Mouse (Mus musculus): Measurements from ENCODE around the gene Plekhg1. TPM values are rescaled to one million over a fixed set of nuclear protein-coding genes. Genes with fewer than 3 reads are reported as not detected.

The Plekhg1 gene
- total RNA-seq, 2 experiments from 2014 or later = 9.3 to 10.3 TPM

DNA sequence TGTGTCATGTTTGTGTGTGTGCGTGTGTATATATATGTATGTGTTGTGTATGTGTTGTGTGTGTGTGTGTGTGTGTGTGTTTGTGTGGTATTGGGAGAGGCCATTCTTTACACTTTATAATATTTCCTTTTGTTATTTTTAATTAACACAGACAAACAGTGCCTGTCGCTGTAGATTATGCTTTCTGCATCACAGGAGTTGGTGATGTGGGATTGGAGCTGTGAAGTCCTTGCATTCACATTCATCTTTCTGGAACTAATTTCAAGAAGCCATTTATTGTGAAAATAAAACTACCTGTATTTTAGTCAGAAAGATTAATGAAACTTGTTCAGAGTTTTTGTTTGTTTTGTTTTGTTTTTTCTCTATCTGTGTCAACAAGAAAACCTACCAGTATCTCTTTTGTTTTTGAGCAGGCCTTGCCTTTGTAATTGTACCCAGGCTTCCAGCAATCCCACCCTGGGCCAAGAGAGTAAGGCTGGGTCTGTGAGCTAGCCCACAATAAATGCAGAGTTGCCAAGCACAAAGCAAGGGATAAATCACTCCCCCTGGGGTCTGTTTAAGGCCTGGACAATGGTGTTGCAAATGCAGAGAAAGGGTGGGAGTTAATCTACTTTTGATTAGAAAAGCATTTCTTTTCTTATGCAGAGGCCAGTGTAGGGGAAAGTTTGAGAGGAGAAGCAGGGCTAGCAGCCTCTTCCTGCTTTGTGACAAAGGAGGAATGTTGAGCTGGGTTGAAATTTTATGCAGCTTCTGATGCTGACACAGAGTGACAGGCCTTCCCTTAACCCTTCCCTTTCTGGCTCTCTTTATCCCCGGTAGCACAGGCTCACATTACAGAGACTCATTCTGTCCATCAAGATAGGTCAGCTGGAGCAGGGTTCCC lies 151.5 kb downstream of the Plekhg1 start:
- no peak for DNase-seq

DNA sequence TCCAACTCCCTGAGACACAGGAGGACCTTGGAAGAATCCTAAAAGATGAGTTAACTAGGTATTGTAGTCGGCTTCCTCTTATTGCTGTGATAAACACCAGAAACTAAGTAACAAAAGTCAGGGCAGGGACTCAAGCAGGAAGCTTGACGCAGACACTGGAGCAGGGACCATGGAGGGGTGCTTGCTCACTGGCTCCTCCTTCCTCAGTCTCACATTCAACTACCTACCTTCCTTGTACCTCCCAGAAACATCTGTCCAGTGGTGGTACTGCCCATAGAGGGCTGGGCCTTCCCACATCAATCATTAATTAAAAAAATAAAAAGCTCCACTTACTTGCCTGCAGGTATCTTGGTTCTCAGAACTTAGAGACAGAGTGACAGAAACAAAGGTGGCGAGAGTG lies 152.2 kb downstream of the Plekhg1 start:
- no peak for DNase-seq

DNA sequence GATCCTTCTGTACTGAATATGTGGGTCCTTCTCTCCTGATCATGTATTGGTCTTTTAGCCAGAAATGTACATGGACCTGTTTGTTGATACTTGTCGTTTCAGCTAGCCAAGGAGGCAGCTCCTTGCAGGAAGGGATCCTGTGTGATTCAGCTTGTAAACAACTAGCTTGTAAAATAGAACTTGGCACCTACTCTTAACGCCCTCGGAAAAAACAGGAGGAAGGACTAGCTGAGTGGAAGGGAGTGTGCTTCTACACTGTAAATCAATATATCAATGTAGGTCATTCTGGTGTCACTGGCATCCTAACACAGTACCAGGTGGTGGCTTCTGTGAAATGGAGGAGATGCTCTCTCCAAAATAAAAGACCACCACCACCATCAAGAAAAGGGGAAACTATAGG lies 157.9 kb downstream of the Plekhg1 start:
- DNase-seq = peak; percentile 16 to 33

DNA sequence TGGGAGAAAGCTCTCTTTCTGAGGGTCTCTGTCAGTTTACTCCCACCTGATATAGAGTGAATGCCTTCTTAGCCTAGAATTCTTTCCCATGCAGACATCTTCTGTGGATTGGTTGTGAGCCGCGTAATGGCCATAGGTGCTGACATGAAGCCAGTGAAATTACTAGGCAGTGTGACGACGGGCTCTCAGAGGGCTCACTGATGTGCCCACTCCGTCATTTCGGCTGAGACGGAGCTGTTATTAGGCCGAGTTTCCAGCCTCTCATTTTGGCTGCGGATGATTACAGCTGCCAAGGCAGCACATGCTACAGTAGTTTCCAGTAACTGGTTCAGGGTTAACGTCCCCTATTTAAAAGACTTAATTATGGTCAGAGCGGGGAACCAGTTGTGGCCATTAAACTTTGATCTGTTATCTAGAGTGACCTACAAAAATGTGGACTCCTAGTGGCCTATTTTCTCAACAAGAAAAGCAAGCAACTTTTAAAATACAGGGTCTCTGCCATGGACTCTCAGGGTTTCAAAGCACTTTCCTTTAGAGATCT lies 160.3 kb downstream of the Plekhg1 start:
- DNase-seq = no peak

DNA sequence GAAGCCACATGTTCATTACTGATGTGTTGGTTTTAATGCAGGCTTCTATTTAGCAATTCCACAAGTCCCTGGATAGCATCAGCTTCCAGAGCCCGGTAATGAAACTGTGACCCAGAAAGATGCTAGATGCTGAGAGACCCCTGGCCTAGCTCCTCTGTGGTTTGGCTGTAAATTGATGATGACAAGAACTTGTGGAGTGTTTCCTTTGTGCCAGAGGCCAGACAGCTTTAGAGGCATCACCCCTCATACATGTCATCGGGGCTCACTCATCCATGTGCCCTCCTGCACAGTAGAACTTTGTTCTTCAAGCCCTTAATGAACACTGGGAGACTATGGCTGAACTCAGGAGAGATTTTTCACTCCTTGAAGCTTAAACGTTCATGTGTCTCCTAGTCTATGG lies 165.6 kb downstream of the Plekhg1 start:
- DNase-seq = no peak

DNA sequence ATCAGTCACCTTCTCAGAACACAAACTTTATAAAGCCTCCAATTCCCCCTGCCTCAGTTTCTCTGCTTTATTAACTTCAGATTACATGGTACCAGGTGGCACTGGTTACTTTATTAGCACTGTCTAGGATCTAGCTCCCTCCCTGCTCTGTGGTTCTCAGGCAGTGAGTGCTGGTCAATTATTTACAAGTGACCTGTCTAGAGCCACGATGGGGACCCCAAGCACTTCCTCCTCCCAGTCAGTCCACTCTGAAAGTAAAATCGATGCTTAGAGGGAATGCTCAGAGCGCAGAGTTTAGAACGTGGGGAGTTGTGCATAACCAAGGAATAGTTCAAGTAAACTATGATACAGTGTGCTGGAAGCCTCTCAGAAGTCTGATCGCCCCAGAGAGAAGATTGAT lies 173.9 kb downstream of the Plekhg1 start:
- DNase-seq = no peak

DNA sequence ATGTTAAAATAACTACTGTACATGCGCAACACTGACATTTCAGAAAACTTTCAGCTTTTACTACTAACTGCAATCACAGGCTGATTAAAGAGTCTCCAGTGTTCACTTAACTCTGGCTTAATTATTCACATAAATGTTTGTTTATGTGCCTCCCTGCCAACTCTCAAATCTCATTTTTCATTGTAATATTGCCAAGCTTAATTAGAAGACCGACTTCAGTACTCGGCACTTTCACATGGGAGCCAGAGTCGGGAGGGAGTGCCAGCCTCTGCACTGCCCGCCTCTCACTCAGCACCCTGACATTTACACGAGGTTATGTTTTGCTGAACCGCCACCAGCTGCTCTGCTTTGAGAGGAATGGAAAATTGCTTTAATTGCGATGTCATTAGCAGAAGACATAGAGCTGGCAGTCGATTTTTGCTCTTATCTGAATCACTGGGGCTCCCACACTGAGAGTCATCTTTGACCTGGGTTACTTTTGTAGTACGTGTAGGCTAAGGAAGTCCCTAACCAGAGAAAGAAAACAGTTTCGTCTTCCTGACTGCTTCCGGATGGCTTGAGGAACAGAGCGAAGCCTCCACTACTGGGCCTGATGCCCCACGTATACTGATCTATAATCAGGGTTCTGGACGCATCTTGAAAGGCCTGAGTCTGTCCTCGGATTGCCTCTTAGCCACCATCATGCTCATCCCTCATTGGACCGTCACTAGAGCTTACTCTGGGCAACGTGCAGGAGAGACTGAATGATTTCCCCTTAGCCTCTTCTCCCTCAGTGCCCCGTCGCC lies 180.4 kb downstream of the Plekhg1 start:
- DNase-seq = no peak

DNA sequence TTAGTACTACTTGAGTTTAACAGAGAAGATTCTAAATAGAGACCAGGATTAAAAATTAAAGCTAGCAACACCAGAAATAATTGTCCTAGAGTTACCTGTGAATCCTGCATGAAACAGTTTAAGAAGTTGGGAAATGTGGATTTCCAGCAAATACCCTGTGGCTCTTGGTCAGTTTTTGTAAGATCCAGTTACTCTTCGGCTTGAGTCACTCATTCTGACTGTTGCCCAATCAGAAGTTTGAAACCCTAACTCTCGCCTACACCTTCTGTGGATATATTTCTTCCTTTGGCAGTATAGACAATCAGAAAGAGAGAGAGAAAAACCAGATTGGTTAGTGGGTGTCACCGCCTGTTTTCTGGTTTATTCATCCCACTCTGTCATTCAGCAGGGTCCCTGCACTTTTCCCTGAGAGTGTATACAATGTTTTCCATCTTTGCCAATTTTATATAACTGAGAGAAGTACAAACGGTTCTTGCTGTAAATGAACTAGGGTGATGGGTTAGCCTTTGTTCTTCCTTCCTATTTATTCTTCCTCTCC lies 187.9 kb downstream of the Plekhg1 start:
- no peak for DNase-seq

DNA sequence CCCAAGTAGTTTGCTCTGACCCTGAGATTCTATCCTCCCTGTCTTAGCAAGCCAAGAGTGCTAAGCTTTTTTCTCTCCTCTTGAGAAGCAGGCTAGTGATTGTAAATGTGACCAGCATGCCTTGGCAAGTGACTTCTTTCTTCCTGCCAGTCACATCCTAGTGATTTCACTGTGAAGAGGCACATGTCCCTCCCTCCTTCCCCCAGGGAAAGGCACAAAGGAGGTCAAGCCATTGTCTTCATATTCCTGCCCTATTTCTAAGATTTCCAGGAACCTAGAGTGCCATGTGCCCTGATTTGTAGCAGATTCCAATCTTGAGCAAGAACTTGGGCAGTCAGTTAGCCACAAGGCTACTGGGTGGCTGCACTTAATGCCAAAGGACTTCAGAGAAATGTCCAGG lies 191.7 kb downstream of the Plekhg1 start:
- DNase-seq = no peak

DNA sequence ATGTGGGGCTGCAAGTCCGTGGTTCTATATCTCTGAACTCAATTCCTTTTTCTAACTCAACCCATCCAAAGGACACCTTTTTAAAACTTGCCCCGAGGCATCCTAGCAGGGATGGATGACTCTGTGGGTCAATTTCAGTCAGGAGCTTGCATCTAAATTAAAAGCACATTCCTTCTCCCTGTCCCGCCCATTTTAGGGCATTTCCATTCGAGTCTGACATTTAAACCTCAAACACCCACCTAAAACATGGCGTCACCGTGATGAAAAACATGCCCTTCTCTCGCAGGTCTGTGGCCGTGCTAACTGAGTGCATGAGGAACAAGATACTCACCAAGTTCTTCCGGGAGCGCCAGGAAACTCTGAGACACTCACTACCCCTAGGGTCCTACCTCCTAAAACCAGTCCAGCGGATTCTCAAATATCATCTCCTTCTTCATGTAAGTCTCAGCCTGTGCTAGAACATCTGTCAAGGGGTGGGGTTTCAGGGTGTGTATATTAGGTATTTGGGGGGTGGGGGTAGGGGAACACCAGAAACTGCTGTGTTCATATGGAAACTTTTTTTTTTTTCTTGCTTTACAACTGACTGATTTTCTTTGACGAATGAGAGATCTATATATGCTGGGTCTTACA lies 193.3 kb downstream of the Plekhg1 start:
- no peak for DNase-seq

DNA sequence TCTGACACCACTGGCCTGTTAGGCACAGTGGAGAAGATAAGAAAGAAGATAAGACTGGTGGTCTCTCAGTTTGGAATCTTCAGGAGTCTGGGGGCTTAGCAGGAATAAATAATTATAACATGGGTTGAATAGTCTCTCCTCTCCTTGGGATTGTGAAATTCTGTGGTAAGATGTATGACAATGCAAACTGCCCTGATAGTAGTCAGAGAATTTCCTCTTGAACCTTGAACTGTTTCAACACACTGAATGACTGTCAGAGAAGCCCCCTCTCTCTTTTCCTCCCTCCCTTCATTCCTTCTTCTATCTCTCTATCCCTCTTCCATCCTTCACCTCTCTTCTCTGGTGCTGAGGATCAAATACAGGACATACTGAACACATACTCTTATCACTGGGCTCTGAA lies 196.7 kb downstream of the Plekhg1 start:
- DNase-seq = no peak

DNA sequence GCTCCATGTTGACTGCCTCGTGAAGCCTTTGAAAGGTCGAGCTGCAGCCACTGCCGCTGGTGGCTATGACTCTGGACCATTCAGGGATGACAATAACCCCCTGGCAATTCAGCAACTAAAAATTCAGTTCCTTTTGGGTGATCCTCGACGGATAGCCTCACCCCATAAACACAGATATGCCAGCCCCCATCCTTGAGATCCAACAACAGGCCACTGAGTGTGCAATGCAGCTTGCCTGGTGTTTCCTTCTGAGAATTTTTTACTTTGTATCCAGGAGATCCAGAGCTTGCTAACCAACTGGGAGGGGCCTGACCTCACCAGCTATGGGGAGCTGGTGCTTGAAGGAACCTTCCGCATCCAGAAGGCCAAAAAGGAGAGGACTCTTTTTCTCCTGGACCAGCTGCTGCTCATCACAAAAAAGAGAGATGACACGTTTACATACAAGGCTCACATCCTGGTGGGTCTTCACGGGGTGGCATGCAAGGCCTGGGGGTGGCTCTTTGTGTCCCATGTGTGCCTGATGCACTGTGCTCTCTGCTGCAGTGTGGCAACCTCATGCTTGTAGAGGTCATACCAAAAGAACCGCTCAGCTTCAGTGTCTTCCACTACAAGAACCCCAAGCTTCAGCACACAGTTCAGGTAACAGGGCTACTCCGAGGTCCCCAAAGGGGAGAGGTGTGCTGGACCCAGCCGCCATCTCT lies 199.9 kb downstream of the Plekhg1 start:
- no peak for DNase-seq

DNA sequence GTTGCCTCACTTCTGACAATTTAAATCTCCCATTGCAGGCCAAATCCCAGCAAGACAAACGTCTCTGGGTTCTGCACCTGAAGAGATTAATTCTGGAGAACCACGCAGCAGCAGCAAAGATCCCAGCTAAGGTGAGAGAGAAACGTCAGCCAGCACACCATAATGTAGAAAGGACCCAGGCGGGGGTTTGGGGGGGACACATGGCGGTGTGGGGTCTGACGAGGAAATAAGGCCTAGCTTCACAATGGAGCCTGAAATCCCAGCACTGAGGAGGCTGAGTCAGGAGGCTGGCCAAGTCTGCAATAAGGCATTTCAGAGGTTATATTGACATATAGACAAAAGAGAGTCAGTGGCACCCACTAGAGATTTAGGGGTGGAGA lies 200.4 kb downstream of the Plekhg1 start:
- no peak for DNase-seq

DNA sequence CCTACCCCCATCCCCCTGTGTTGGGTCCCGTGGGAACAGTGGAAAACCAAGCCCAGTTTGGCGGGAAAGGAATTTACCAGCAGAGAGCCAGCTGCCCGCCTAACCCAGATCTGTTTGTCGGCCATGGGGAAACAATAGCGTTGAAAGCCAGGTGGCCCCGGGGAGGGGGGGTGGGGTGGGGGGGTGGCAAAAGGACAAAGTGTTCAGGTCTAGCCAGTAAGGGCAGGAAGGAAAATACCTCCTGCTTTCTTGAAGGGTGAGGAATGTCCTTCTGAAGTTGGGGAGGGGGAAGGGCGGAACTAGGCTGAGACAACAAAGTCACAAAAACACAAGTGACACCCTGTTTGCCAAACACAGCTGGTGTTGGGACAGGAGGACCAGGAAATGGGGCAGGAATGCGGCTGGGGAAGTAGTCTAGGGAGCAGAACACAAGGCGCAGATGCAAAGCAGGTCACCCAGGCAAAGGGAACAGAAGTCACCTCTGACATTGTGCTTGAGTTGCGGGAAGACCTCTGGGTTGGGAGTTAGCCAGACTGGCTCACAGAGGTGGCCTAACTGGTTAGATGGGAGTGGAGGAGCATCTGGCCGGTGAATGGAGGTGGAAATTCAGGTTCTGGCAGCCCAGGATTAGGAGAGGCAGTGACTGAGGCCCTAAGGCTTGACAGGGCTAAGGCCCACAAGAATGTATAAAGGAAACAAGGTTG lies 201.0 kb downstream of the Plekhg1 start:
- peak; percentile 45 to 81 for DNase-seq

DNA sequence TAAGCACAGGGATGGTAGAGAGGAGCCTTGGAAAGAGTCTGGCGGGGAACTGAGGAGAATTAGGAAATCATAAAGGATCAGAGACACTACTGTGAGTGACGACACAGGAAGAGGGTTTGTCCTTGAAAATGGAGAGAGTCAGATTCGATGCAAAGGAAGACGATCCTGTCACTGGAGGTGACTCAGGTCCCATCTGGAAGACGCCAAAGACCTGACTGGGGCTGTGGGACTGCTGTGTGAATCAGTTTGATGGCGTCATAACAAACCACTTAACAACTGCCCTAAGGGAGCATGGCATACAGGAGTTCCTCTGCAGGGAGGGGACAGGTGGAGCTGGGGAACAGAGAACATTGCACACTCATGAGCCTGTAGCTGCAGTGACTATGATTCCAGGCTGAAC lies 202.1 kb downstream of the Plekhg1 start:
- DNase-seq = no peak

DNA sequence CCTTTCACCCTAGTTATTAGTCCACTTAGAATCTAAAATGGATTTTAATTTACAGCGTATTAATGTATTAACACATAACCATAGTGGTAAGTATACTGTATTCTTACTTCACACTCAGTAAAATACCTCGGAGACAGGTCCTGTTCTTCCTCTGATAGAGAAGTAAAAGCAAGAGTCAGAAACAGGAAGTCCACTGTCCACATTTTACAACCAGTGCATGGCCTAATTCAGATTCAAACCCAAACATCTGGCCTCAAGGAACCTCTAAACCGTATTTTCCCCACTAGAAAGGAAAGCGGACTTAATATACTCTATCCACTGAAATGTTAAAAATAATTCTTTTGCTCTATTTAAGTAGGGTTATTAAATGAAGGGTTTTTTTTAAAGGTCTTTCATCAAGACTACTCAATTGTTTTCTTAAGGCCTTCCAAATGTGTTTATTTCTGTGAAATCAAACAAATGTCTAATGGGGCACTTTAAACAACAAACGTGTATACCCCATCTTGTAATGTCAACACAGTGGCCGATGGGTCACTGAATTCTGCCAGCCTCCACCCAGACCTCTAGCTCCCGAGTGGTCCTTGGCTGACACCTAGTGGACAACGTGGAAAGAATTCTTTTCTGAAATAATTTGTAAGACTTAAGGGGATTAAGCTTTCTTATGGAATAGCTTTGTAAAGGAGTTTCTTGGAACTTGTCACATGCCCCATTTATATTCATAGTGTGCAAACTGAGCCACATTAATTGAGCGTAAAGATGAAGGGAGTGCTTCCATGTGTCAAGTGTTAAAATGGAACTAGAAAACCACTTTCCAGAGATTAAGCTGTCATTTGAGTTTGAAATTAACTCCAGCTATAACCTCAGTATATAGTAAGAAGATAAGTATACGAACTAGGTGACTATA lies 203.6 kb downstream of the Plekhg1 start:
- DNase-seq = peak; percentile 76 to 89

DNA sequence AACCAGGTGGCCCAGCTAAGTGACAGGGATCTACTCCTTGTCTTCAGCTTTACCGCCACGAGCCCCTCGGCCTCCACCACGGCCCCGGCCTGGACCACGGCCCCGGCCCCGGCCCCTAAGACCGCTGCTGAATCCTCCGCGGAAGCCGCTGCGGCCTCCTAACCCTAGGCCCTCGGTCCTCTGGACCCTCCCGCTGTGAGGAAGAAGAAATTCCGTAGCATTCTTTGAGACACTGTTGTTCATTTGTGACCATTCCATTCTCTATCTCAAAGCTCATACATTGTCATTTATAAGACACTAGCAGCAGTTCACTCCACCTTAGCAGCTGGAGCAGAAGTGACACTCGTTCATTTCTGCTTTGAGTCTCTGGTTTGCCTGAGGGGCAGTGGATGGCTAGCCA lies 206.7 kb downstream of the Plekhg1 start:
- DNase-seq = no peak

DNA sequence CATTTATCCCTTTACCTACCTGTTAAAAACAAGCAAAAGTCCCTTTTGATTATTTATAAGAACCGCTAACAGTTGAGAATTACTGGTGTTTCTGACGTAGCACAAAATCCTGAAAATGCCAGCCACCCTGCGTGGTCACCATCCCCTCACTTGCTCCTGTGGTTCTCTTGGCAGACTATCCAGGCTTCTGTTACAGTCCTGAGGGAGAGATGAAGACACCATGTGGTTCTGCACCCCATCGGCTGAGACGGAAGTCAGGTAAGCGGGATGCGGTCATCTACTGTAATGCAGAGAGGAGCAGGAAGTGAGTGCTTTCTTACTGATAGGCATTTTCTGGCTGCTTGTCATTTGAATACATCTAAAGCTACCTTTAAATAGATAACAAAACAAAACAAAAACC lies 207.2 kb downstream of the Plekhg1 start:
- DNase-seq = no peak

DNA sequence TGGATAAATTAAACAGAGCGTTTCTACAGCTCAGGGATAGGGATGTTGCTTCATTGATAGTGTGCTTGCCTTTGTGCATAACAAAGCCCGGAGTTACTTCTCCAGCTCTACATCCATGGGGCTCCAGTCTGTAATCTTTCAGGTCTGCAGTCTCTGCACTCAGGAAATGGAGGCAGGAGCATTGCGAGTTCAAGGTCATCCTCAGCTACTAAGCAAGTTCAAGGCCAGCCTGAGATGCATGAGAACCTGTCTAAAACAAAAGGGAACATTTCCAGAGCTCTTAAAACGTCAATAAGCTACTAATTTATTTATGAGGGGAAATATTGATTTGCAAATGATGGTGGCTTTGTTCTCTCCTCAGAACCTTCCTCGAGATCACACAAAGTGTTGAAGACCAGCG lies 209.1 kb downstream of the Plekhg1 start:
- no peak for DNase-seq

DNA sequence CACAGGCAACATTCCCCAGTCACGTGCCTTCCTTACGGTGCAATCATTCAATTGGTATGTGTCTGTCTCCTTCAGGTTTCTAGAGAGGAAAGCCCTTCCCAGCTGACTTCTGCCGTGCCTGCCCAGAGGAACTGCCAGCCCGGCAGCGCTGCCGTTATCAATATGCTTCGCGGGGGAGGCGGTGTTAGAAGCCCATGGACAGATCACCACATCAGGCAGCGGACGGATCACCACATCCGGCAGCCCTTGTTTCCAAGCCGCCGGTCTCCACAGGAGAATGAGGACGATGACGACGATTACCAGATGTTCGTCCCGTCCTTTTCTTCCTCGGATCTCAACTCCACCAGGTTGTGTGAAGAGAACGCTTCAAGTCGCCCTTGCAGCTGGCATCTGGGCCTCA lies 216.3 kb downstream of the Plekhg1 start:
- no peak for DNase-seq
